Mouse (Mus musculus): ENCODE measurements around the gene Smg6. TPM values are rescaled to one million over a fixed set of nuclear protein-coding genes. Genes with fewer than 3 reads are reported as not detected.
A peak's percentile ranks its signal among the peaks of the same experiment; 100 is the strongest.

Gene Smg6
- polyA plus RNA-seq, 1 experiment from 2014 or later: 18.3 TPM

- Histone ChIP-seq H3K27me3 (no peaks in the 10 kb centered on the region), H3K4me3 (no peak overlapping the region), H3K9me3 (replicated peaks) (no peaks in the 10 kb centered on the region), H3K9ac (no peak overlapping the region), H3K27ac (no peak overlapping the region), H3K4me1 (peaks cover 26% of the 10 kb centered on the region), H3K4me2 (no peak overlapping the region), H3K36me3 (ENCODE audit: poor library complexity, severe bottlenecking) (no peaks in the 10 kb centered on the region)
- WGBS: 69% methylated on average over 4 of the region's 4 CpGs
- no peak for ATAC-seq
Measured at GRCm38 (mm10) chr11:75209363-75209762, 283.7 kb downstream of the Smg6 start.

- ATAC-seq: no peak
- peaks cover 25% of the 10 kb centered on the region for H3K4me1 ChIP-seq
Measured at GRCm38 (mm10) chr11:75210093-75210492, 284.5 kb downstream of the Smg6 start.

DNA sequence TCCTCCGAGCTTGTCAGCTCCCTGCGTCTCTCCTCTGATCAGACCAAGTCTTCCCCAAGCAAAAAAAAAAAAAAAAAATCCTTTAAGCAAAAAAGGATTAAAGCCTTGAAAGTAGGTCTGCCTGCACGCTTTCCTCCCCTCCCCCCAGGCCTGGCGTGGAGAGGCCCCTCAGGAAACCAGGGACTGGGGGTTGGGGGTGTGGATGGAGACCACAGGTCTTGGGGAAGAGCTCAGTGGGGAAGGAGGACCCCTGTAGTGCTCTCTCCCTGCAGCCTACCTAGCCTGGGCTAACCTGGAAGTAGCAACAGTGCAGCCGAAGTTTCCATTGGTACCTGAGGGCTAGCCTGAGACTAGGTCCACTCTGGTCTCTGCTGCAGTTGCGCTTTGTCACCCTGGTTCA lies 285.1 kb downstream of the Smg6 start:
- no peak overlapping the region for H3K4me3 ChIP-seq
- H3K9me3 ChIP-seq (replicated peaks): no peaks in the 10 kb centered on the region
- no peak overlapping the region for H3K27ac ChIP-seq
- H3K36me3 ChIP-seq (ENCODE audit: poor library complexity, severe bottlenecking): no peaks in the 10 kb centered on the region
- no peak overlapping the region for H3K9ac ChIP-seq
- no peak for ATAC-seq
- 42% methylated on average over 6 of the region's 6 CpGs for WGBS
- H3K4me1 ChIP-seq: peaks cover 28% of the 10 kb centered on the region
- no peak overlapping the region for H3K4me2 ChIP-seq
- 0 out of 2 replicates have a peak, but pooled peaks cover 2% of the 10 kb centered on the region for H3K27me3 ChIP-seq

More at GRCm38 (mm10) chr11:75210093-75210492, 284.5 kb downstream of the Smg6 start:
- Histone ChIP-seq H3K4me2 (no peak overlapping the region), H3K27me3 (no peaks in the 10 kb centered on the region), H3K36me3 (ENCODE audit: poor library complexity, severe bottlenecking) (no peaks in the 10 kb centered on the region), H3K9ac (no peak overlapping the region), H3K9me3 (replicated peaks) (no peaks in the 10 kb centered on the region), H3K4me3 (no peak overlapping the region), H3K27ac (peak overlapping the region; percentile 19; the same call in 1 of the 2 replicates)
- 63% methylated on average over 4 of the region's 4 CpGs for WGBS

DNA sequence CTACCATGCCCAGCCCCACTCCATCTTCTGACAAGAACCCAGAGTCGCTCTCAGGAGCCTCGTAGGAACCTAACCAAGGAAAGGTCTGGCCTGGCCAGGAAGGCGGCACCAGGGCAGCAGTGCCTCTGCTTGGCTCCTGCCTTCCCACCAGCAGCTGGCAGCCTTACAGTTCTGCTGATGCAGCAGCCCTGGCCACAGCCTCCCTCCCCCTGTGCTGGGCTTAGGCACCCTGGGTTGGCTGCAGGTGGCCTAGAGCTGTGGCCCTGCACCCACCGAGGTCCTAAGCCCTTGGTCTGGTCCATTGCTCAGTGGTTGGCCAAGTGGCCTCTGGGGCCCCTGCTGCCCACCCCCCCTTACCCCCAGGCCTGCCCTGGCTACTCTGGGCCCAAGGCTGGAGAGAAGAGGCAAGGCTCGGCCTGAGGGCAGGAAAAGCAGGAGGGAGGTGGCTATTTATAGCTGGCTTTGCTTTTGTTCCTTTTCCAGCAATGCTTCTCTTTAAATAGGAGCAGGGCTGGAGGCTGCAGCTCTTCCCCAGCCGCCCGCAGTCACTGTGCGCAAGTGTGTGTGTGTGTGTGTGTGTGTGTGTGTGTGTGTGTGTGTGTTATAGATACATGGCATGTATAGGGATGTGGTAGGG lies 286.5 kb downstream of the Smg6 start:
- H3K27ac ChIP-seq: no peak overlapping the region
- H3K4me2 ChIP-seq: no peak overlapping the region
- WGBS: 38% methylated on average over 8 of the region's 8 CpGs
- no peaks in the 10 kb centered on the region for H3K9me3 ChIP-seq (replicated peaks)
- ATAC-seq: no peak
- H3K36me3 ChIP-seq (ENCODE audit: poor library complexity, severe bottlenecking): no peaks in the 10 kb centered on the region
- H3K4me1 ChIP-seq: peaks cover 28% of the 10 kb centered on the region
- H3K4me3 ChIP-seq: no peak overlapping the region
- 0 out of 2 replicates have a peak, but pooled peaks cover 4% of the 10 kb centered on the region for H3K27me3 ChIP-seq
- no peak overlapping the region for H3K9ac ChIP-seq

DNA sequence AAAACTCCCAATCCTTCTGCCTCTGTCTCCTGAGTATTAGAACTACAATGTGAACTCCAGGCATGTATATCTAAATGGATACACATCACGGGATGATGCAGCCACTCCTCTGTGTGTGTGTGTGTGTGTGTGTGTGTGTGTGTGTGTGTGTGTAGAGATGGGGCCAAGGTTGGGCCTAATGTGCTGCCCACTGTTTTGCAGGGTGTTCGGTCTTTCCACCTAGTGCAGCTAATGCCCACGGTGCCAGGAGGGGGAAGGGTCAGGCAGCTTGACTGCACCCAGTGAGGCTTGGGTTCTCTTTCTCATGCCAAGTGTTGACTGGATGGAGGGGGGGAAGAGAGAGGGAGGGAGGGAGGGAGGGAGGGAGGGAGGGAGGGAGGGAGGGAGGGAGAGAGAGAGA lies 287.3 kb downstream of the Smg6 start:
- Histone ChIP-seq H3K4me2 (no peak overlapping the region), H3K27ac (no peak overlapping the region)

DNA sequence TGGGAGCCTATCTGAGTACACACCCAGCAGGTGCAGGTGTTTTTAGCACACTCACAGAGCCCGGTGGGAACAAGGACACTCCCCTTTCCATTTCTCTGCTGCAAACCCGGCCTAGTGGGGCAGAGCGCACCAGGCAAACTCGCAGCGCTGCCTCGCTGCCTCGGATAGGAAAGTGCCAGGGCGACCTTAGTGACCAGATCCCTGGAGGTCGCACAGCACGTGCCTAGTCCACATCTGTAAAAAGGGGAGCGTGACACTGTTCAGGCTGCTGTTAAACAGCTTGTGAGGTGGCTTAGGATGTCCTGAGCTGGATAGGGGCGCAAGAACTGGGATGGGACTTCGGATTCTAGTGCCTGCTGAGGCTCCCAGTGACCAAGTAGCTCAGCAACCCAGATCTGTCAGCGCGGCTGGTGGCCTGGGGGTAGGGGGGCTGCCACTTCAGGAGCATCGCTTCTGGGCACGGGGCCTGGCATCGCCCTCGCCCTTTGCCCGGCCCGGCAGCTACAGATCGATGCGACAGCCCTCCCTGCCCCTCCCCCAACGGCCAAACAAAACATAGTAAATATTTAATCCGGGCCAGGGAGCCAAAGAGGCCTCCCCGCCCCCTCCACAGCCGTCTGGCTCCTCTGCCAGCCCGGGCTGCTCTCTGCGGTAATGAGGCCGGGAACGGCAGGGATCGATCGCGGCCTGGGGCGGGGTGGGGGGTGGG lies 287.9 kb downstream of the Smg6 start:
- Histone ChIP-seq H3K27ac (peak overlapping the region; percentile 25), H3K4me2 (peak overlapping the region; percentile 67), H3K4me3 (peak overlapping the region; percentile 32), H3K9me3 (replicated peaks) (no peaks in the 10 kb centered on the region), H3K4me1 (peaks cover 28% of the 10 kb centered on the region), H3K36me3 (ENCODE audit: poor library complexity, severe bottlenecking) (no peaks in the 10 kb centered on the region), H3K27me3 (0 out of 2 replicates have a peak, but pooled peaks cover 4% of the 10 kb centered on the region), H3K9ac (peak overlapping the region; percentile 56)
- ATAC-seq: peak; percentile 72
- WGBS: 2% methylated on average over 35 of the region's 35 CpGs

More for the DNA sequence above, 287.3 kb downstream of the Smg6 start:
- Histone ChIP-seq H3K4me3 (no peak overlapping the region), H3K9me3 (replicated peaks) (no peaks in the 10 kb centered on the region), H3K4me1 (peaks cover 28% of the 10 kb centered on the region), H3K27me3 (0 out of 2 replicates have a peak, but pooled peaks cover 4% of the 10 kb centered on the region), H3K9ac (no peak overlapping the region), H3K36me3 (ENCODE audit: poor library complexity, severe bottlenecking) (no peaks in the 10 kb centered on the region)
- no peak for ATAC-seq
- 44% methylated on average over 2 of the region's 3 CpGs for WGBS

MicroRNAs within 50 kb of the gene (microRNA counts, 519-probe panel; counts per million panel counts)
- microRNA mmu-miR-132: 3,808 counts per million, percentile 75 among the panel's probes with 10 or more counts
- microRNA mmu-miR-212: 2,231 counts per million, percentile 59 among the panel's probes with 10 or more counts

Small RNA genes lying within 50 kb of the gene (microRNA-seq; reads per million reads assigned to microRNA genes)
- gene Mir132 (284 reads per million, percentile 64 among the genes with 10 or more reads in this experiment), gene Mir212 (24.4 reads per million, percentile 33 among the genes with 10 or more reads in this experiment)

Other genes starting within 250 kb of the Smg6 start
- 59.0 and 64.5 TPM in 2 replicates for gene Pafah1b1, start 201.2 kb upstream of the Smg6 start, polyA plus RNA-seq (2015; fragmentation: Nextera tagmentation; extraction: Ambion mirVana)
- gene Mettl16, start 155.0 kb upstream of the Smg6 start, polyA plus RNA-seq (2015; fragmentation: Nextera tagmentation; extraction: Ambion mirVana): 54.2 and 57.5 TPM in 2 replicates
- gene Mnt, start 94.9 kb upstream of the Smg6 start, polyA plus RNA-seq (2015; fragmentation: Nextera tagmentation; extraction: Ambion mirVana): 6.8 and 8.1 TPM in 2 replicates
- 9.7 and 10.5 TPM in 2 replicates for gene Sgsm2, start 28.8 kb upstream of the Smg6 start, polyA plus RNA-seq (2015; fragmentation: Nextera tagmentation; extraction: Ambion mirVana)
- 33.3 and 39.1 TPM in 2 replicates for gene Tsr1, start 27.8 kb upstream of the Smg6 start, polyA plus RNA-seq (2015; fragmentation: Nextera tagmentation; extraction: Ambion mirVana)
- gene Srr, start 125 bp downstream of the Smg6 start, polyA plus RNA-seq (2015; fragmentation: Nextera tagmentation; extraction: Ambion mirVana): 30.5 and 35.7 TPM in 2 replicates
- 1.2 and 1.5 TPM in 2 replicates for gene Hic1, start 243.7 kb downstream of the Smg6 start, polyA plus RNA-seq (2015; fragmentation: Nextera tagmentation; extraction: Ambion mirVana)

Measured in forebrain, embryonic 13.5 days (tissue).